Mouse (Mus musculus): ENCODE measurements around the gene Tas2r115. TPM values are rescaled to one million over a fixed set of nuclear protein-coding genes. Genes with fewer than 3 reads are reported as not detected.
"Not testable (repeated sequence)": the region's sequence is repeated elsewhere in the genome, so short reads cannot be mapped to it uniquely, and the experiment has no call there.

Gene Tas2r115
- polyA plus RNA-seq (2015; fragmentation: Nextera tagmentation; extraction: Ambion mirVana): not detected in 2 replicates

DNA sequence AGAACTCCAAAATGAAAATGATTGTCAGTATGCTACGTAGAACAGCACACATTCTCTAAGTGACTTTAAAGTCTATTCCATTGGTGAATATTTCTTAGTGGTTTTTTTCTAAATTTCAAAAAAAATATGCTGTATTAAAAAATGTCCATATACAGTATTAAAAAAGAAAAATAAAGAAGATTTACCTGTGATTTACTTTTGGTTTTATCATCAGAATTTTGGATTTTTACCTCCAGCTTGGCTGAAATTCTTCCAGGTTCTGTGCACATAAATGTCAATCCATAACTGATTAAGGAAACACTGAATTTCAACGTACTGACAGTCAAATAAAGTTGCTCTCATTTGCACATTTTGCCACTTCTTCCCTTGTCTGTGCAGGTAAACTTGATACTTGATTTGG lies at the start of gene Tas2r115:
TSS of gene Tas2r115 (minus strand) at position 101 of the 400 bp plus-strand sequence.
- no peak for DNase-seq (ENCODE audit: low spot score)

DNA sequence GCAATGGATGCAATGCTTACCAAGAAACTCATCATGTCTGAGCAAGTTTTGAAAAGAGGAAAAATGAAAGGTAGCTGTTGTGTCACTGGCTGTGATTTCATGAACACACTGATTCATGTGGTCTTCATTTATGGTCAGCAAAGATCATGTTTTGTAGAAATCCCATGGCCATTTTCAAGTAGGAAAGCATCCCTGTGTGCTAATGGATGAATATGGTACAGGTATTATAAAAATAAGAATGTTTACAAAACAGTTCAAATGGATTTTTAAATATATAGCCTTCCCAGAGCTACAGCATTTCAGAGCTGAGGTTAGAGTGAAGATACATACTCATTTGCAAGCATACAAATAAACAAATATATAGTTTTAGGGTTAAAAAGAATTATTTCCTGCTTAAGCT lies 40.2 kb upstream of the Tas2r115 start, which contains the start of gene Tas2r136:
TSS of gene Tas2r136 (minus strand) at position 101 of the 400 bp plus-strand sequence.
- DNase-seq (ENCODE audit: low spot score): no peak

DNA sequence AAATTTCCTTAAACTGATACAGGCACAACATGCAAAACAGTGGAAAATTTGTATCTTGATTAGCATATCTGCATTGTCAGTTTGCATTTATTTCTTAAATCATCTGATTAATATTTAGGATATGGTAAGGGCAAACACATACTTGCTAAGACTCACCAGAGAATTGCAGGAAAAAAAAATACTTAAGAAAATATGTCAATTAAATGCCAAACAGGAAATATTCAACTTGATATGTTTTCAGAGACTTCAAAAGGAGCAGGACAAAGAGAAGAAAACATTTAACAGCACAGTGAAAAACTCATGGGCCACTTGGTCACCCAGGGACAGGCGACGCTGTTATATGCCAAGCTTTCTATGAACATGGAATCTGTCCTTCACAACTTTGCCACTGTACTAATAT lies 24.0 kb upstream of the Tas2r115 start, which contains the start of gene Tas2r102:
TSS of gene Tas2r102 (plus strand) at position 301 of the 400 bp plus-strand sequence.
- DNase-seq (ENCODE audit: low spot score): no peak

DNA sequence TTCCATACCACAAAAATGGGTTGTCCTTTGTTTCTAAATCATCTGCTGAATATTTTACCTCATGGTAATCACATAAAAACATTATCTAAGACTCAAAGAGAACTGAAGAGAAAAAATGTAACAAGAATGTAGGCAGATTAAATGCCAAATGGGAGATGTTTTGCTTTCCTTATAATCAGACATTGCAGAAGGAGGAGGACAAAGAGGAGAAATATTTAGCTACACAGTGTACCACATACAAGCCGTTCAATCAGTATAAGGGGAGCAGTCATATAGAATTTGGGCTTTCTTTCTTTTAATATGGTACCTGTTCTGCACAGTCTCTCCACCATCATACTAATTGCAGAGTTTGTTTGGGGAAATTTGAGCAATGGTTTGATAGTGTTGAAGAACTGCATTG lies 16.6 kb upstream of the Tas2r115 start, which contains the start of gene Tas2r124:
TSS of gene Tas2r124 (plus strand) at position 301 of the 400 bp plus-strand sequence.
- no peak for DNase-seq (ENCODE audit: low spot score)

DNA sequence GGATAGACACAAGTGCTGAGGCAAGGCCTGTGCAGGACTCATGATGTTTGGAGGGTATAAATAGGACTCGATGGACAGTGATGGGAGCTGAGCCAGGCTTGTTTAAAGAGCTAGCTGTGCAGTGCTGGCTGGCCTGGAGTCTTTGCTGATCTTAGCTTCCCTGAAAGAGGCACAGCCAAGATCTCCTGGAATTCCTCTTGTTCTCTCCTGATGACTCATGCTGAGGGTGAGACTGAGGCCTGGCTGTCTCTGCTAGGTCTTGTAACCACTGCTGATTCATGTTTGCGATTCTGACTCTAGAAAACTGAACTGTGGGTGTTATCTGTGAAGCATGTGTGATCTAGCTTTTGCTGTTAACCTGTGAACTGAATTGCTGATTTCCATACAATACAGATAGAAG lies 12.4 kb upstream of the Tas2r115 start:
- DNase-seq (ENCODE audit: low spot score): no peak

DNA sequence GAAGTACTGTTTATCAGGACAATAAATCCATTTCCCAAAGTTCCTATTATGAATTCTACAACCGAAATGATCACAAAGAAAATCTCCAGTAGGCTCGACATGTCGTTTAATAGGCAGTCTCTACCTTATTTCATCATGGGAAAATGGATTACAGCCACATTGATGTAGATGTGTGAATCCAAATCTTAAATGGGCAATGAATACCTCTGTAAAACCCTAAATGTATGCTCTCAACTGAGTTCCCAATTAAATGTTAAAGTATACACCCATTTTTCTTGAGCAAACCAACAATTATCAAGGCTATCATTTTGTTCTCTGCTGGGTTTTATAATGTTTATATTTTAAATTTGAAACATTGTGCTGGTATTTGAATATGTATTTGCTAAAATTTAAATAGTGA lies 26.0 kb downstream of the Tas2r115 start, which contains the start of gene Tas2r122:
TSS of gene Tas2r122 (minus strand) at position 101 of the 400 bp plus-strand sequence.
- DNase-seq (ENCODE audit: low spot score): no peak

DNA sequence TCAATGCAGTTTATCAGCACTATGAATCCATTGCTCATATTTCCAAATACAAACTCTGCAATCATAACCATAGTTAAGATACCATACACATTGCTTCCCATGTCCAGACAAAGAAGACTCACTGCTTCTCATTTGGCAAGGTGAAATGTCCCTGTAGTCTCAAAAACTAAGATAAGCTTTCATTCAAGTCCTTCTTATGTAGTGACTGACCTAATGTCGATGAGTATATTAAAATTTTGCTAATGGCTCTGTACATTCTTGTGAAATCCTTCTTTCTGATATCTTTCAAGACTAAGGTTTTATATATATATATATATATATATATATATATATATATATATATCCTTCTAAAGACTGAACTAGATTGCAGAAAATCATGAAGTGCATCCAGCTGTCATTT lies 36.9 kb downstream of the Tas2r115 start, which contains the start of gene Tas2r121:
TSS of gene Tas2r121 (minus strand) at position 101 of the 400 bp plus-strand sequence.
- no peak for DNase-seq (ENCODE audit: low spot score)

DNA sequence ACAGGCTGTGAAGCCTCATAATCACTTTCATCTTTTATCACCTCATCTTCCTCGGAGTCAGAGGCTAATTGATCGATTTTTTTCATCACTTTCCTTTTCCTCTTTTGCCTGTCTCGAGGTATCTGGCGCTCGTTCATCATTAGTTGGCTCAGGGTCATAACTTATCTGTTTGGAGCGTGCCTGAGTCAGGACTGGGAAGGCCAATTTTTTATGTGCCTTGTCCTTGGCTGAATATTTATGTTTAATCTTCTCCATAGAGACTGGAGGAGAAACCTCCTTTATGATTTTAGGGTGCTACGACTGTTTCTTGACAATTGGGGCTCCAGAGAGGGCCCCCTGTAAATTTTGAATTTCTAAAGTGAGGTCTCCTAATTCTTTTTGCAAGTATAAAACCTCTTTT lies 46.2 kb downstream of the Tas2r115 start:
- not testable (repeated sequence) for DNase-seq (ENCODE audit: low spot score)

Other genes with a start within 250 kb of the Tas2r115 start
- not detected in 2 replicates for gene Prh1, start 168.2 kb downstream of the Tas2r115 start, polyA plus RNA-seq (2015; fragmentation: Nextera tagmentation; extraction: Ambion mirVana)
- gene Prp2, start 142.1 kb downstream of the Tas2r115 start, polyA plus RNA-seq (2015; fragmentation: Nextera tagmentation; extraction: Ambion mirVana): not detected in 2 replicates
- not detected in 2 replicates for gene A630073D07Rik, start 86.5 kb downstream of the Tas2r115 start, polyA plus RNA-seq (2015; fragmentation: Nextera tagmentation; extraction: Ambion mirVana)
- gene Tas2r120, start 81.1 kb downstream of the Tas2r115 start, polyA plus RNA-seq (2015; fragmentation: Nextera tagmentation; extraction: Ambion mirVana): not detected in 2 replicates
- gene Tas2r121, start 37.0 kb downstream of the Tas2r115 start, polyA plus RNA-seq (2015; fragmentation: Nextera tagmentation; extraction: Ambion mirVana): not detected in 2 replicates
- not detected in 2 replicates for gene Tas2r122, start 26.1 kb downstream of the Tas2r115 start, polyA plus RNA-seq (2015; fragmentation: Nextera tagmentation; extraction: Ambion mirVana)
- gene Tas2r124, start 16.7 kb upstream of the Tas2r115 start, polyA plus RNA-seq (2015; fragmentation: Nextera tagmentation; extraction: Ambion mirVana): not detected in 2 replicates
- not detected in 2 replicates for gene Tas2r102, start 24.1 kb upstream of the Tas2r115 start, polyA plus RNA-seq (2015; fragmentation: Nextera tagmentation; extraction: Ambion mirVana)
- gene Tas2r136, start 40.1 kb upstream of the Tas2r115 start, polyA plus RNA-seq (2015; fragmentation: Nextera tagmentation; extraction: Ambion mirVana): not detected in 2 replicates
- not detected in 2 replicates for gene Tas2r117, start 64.8 kb upstream of the Tas2r115 start, polyA plus RNA-seq (2015; fragmentation: Nextera tagmentation; extraction: Ambion mirVana)
- gene Tas2r123, start 109.1 kb upstream of the Tas2r115 start, polyA plus RNA-seq (2015; fragmentation: Nextera tagmentation; extraction: Ambion mirVana): not detected in 2 replicates
- not detected in 2 replicates for gene Tas2r116, start 117.4 kb upstream of the Tas2r115 start, polyA plus RNA-seq (2015; fragmentation: Nextera tagmentation; extraction: Ambion mirVana)
- gene Tas2r110, start 130.0 kb upstream of the Tas2r115 start, polyA plus RNA-seq (2015; fragmentation: Nextera tagmentation; extraction: Ambion mirVana): not detected in 2 replicates
- not detected in 2 replicates for gene Tas2r113, start 155.0 kb upstream of the Tas2r115 start, polyA plus RNA-seq (2015; fragmentation: Nextera tagmentation; extraction: Ambion mirVana)
- not detected in 2 replicates for gene Tas2r125, start 171.6 kb upstream of the Tas2r115 start, polyA plus RNA-seq (2015; fragmentation: Nextera tagmentation; extraction: Ambion mirVana)
- 0.14 TPM in 1 of 2 replicates, not detected in the other for gene Tas2r129, start 213.1 kb upstream of the Tas2r115 start, polyA plus RNA-seq (2015; fragmentation: Nextera tagmentation; extraction: Ambion mirVana)
- gene Tas2r131, start 219.9 kb upstream of the Tas2r115 start, polyA plus RNA-seq (2015; fragmentation: Nextera tagmentation; extraction: Ambion mirVana): not detected in 2 replicates
- gene Tas2r109, start 242.9 kb upstream of the Tas2r115 start, polyA plus RNA-seq (2015; fragmentation: Nextera tagmentation; extraction: Ambion mirVana): not detected in 2 replicates